Mouse (Mus musculus) midbrain, embryonic 13.5 days (tissue): ENCODE measurements around the gene Slc6a11. TPM values are rescaled to one million over a fixed set of nuclear protein-coding genes. Genes with fewer than 3 reads are reported as not detected.

Source experiments
- ATAC-seq: fragments of 200-750 bp; cut with Nextera tagmentation; 2 replicates; pipeline ENCODE4 v1.8.0; 2017; ENCODE audit warnings: mild to moderate bottlenecking, moderate TSS enrichment, moderate library complexity
- H3K27ac ChIP-seq: fragments of 300-500 bp; sonication (generic); 2 replicates; pipeline ENCODE4 v1.5.1; 2015; ENCODE audit warnings: inconsistent platforms, mild to moderate bottlenecking, moderate library complexity
- H3K27me3 ChIP-seq: fragments of 300-500 bp; sonication (generic); 2 replicates; pipeline ENCODE4 v1.6.1; 2015; ENCODE audit warnings: mild to moderate bottlenecking, inconsistent platforms
- H3K36me3 ChIP-seq: fragments of 300-500 bp; sonication (generic); 2 replicates; pipeline ENCODE4 v1.6.1; 2015; ENCODE audit warnings: mild to moderate bottlenecking, inconsistent platforms
- H3K4me1 ChIP-seq: fragments of 300-500 bp; sonication (generic); replicated peaks from 2 replicates; pipeline ENCODE4 v1.6.1; 2015; ENCODE audit warnings: inconsistent platforms
- H3K4me2 ChIP-seq: fragments of 300-500 bp; sonication (generic); replicated peaks from 2 replicates; pipeline ENCODE4 v1.6.1; 2015; ENCODE audit warnings: moderate library complexity, mild to moderate bottlenecking, inconsistent platforms
- H3K4me3 ChIP-seq: fragments of 300-500 bp; sonication (generic); replicated peaks from 2 replicates; pipeline ENCODE4 v1.5.1; 2015; ENCODE audit warnings: mild to moderate bottlenecking, inconsistent platforms
- H3K9ac ChIP-seq: fragments of 300-500 bp; sonication (generic); replicated peaks from 2 replicates; pipeline ENCODE4 v1.6.1; 2015; ENCODE audit warnings: mild to moderate bottlenecking, inconsistent platforms
- H3K9me3 ChIP-seq: fragments of 300-500 bp; sonication (generic); 2 replicates; pipeline ENCODE4 v1.6.1; 2016; ENCODE audit warnings: mild to moderate bottlenecking, inconsistent platforms
- WGBS: fragments of 180-500 bp; shearing (Covaris S2); methylation state at CpG from one replicate; pipeline ENCODE4 v1.1.7; 2015; 5-methylcytosine and 5-hydroxymethylcytosine counted together
- polyA plus RNA-seq: library from polyadenylated mRNA; unstranded; fragments of >200 nt; fragmentation: Nextera tagmentation; extraction: Ambion mirVana; gene quantifications from 2 replicates; pipeline ENCODE4 v1.2.1, GENCODE M21; 2015

Gene Slc6a11
- polyA plus RNA-seq, result 6.4 and 6.5 TPM in 2 replicates

DNA sequence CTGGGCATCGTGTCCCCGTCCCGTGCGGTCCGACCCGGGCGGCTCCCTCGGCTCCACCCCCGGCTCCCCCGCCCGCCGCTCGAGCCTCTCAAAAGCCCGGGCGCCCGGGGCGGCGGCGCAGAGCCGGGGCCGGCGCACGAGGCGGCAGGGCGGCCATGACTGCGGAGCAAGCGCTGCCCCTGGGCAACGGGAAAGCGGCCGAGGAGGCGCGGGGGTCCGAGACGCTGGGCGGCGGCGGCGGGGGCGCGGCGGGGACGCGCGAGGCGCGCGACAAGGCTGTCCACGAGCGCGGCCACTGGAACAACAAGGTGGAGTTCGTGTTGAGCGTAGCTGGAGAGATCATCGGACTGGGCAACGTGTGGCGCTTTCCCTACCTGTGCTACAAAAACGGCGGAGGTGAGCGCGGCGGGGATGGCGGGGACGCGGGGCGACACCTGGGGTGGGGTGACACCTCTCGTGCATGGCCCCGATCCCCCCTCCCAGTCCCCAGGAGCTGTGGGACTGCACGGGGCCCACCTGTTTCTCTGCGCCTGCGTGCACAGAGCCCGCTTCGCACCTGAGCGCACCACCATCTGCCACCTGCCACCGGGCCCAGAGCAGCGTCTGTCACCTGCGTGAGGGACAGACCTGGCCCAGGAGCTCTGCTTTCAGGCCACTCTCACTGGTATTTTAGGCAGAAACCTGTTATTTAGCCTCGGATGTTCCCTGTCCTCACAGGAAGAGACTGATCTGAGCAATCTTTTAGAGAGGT is at the start of gene Slc6a11:
Gene Slc6a11 (plus strand): TSS at position 120 of the 751 bp plus-strand sequence.
- peaks cover 12% of the 10 kb centered on the region for H3K4me1 ChIP-seq
- H3K27ac ChIP-seq, result no peak within 1 kb of the TSS
- peak within 1 kb of the TSS; percentile 56 for H3K4me3 ChIP-seq
- peak within 1 kb of the TSS; percentile 67 for H3K9ac ChIP-seq
- H3K36me3 ChIP-seq, result no peaks in the 10 kb centered on the region
- peak within 1 kb of the TSS; percentile 86 for H3K4me2 ChIP-seq
- 5% methylated on average over 50 of the region's 76 CpGs for WGBS
- H3K9me3 ChIP-seq, result no peaks in the 10 kb centered on the region
- H3K27me3 ChIP-seq, result peaks cover 73% of the 10 kb centered on the region
- peak; percentile 71 for ATAC-seq

DNA sequence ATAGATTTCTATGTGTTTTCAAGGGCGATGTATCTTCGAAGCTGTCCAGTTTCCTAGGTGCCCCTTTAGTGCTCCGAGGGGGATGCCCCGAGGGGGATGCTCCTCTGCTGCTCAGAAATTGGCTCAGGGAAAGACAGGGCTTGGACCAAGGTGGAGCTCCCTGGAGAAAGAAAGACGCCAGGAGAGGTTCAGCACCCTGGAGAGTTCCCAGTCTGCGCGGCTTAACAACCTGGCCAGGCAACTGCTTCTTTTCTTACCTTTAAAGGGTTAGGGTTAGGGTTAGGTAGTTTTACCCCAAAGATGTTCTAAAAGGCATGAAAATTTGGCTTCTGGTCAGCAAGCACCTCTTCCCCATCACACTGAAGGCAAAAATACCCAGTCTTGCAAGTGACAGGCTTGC is 43.9 kb upstream of the Slc6a11 start:
- Histone ChIP-seq H3K4me1 (peaks cover 3% of the 10 kb centered on the region), H3K27me3 (peaks cover 46% of the 10 kb centered on the region), H3K36me3 (no peaks in the 10 kb centered on the region), H3K27ac (no peak overlapping the region), H3K4me3 (no peak overlapping the region), H3K9ac (no peak overlapping the region), H3K9me3 (no peaks in the 10 kb centered on the region), H3K4me2 (no peak overlapping the region)
- ATAC-seq, result no peak
- WGBS, result 23% methylated on average over 7 of the region's 7 CpGs

DNA sequence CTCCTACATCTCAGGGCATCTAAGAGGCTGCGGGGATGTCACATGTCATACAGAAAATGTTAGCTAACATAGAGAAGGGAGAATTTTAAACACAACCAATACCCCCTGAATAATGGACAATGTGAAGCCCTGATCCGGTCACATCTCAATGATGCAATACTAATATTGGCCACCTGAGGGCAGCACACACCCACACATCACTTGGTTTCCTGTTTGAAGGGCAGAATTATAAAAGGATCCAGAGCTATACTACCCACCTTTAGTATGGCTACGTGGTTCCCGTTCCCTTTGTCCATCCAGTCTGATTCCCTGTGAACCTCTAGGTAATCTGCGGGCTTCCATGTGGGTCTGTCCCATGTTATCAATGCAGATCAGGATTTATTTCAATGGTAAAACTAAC is 41.4 kb upstream of the Slc6a11 start:
- Histone ChIP-seq H3K36me3 (no peaks in the 10 kb centered on the region), H3K9ac (no peak overlapping the region), H3K4me1 (peaks cover 23% of the 10 kb centered on the region), H3K4me3 (no peak overlapping the region), H3K4me2 (no peak overlapping the region), H3K9me3 (no peaks in the 10 kb centered on the region), H3K27me3 (peaks cover 48% of the 10 kb centered on the region), H3K27ac (no peak overlapping the region)
- ATAC-seq, result peak; percentile 60
- 12% methylated on average over 5 of the region's 5 CpGs for WGBS

DNA sequence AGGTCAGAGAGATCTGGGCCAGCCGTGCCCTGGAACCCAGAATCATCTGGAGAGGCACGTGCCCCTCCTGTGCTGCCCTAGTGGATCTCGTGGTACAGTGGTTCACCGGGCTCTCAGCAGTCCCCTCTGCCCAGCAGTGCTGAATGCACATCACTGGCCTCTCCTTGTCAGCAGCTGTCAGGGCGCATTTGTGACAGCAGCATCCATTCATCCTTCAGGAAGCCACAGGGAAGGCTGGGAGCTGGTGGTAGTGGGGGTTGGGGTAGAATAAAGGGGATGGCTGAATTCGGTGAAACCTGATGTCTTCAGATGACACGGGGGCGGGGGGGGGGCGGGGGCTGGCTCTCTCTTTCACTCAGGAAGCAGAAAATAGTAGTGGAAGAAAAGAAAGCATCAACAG is 38.8 kb upstream of the Slc6a11 start:
- no peak overlapping the region for H3K27ac ChIP-seq

DNA sequence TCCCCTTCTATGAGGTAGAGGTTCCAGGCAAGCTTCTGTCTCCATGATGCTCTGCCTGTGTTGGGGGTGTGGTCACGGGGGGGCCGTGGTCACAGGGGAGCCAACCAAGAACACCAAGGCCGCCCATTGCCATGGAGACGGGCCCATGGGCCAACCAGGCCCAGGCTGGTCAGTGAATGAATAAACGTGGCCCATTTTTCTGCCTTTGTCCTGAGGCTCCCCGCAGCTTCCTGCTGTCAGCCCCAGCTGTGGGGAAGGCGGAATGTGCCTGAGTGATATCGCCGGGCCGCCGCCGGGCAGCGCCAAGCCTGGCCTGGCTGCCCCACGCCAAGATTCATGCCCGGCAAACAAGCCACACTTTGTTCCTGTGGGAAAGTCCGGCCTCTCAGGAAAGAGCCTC is 36.8 kb upstream of the Slc6a11 start:
- H3K27ac ChIP-seq, result no peak overlapping the region
- peak; percentile 56 for ATAC-seq

More for the DNA sequence above, 38.8 kb upstream of the Slc6a11 start:
- H3K4me1 ChIP-seq, result peaks cover 27% of the 10 kb centered on the region
- 18% methylated on average over 9 of the region's 9 CpGs for WGBS
- no peak overlapping the region for H3K4me2 ChIP-seq
- H3K9ac ChIP-seq, result no peak overlapping the region
- H3K36me3 ChIP-seq, result no peaks in the 10 kb centered on the region
- peak; percentile 22; the same call in 1 of the 2 replicates for ATAC-seq
- H3K4me3 ChIP-seq, result no peak overlapping the region
- peaks cover 55% of the 10 kb centered on the region for H3K27me3 ChIP-seq
- no peaks in the 10 kb centered on the region for H3K9me3 ChIP-seq

DNA sequence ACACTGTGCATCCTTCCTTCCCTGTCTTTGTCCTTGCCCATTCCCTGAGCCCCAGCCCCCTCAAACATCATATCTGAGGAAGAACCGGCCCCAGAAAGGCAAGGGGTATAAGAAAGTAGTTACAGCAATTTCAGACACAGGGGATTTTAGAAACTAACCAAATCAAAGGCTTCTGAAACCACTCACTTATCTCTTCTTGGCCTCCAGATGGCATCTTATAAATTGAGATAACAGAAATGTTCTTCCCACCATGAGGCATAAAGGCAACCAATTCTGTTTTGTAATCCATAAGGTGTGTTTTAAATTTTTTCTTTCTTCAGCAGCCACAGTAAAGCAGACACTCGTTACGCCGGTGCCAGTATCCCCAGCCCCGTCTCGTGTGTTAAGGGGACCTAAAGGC is 34.5 kb upstream of the Slc6a11 start:
- Histone ChIP-seq H3K4me1 (peaks cover 27% of the 10 kb centered on the region), H3K27me3 (peaks cover 19% of the 10 kb centered on the region), H3K4me3 (no peak overlapping the region), H3K4me2 (no peak overlapping the region), H3K27ac (no peak overlapping the region), H3K9me3 (no peaks in the 10 kb centered on the region), H3K9ac (no peak overlapping the region), H3K36me3 (no peaks in the 10 kb centered on the region)
- ATAC-seq, result no peak
- WGBS, result 90% methylated on average over 6 of the region's 6 CpGs

More for the DNA sequence above, 36.8 kb upstream of the Slc6a11 start:
- H3K36me3 ChIP-seq, result no peaks in the 10 kb centered on the region
- no peak overlapping the region for H3K9ac ChIP-seq
- peaks cover 27% of the 10 kb centered on the region for H3K4me1 ChIP-seq
- WGBS, result 40% methylated on average over 16 of the region's 16 CpGs
- H3K4me3 ChIP-seq, result no peak overlapping the region
- peaks cover 35% of the 10 kb centered on the region for H3K27me3 ChIP-seq
- no peak overlapping the region for H3K4me2 ChIP-seq
- no peaks in the 10 kb centered on the region for H3K9me3 ChIP-seq

DNA sequence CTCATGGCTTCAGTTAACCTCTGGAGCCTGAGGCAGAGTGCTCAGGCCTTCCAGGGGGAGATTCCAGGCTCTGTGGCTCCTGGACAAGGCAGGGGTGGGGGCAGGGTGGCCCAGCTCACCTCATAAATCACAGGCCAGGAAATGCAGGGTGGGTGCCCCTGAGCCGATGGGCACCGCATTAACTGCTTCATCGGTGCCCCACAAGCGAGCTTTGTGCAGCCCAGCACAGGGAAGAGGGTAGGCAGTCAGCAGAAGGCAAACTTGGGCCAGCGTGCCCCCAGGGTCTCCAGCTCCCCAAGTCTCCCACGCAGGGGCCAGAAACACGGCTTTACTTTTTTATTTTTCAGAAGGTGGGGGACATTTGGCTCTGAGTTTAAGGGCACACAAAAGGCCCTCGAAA is 29.1 kb upstream of the Slc6a11 start:
- no peaks in the 10 kb centered on the region for H3K9me3 ChIP-seq
- H3K27ac ChIP-seq, result no peak overlapping the region
- no peak for ATAC-seq
- no peak overlapping the region for H3K4me3 ChIP-seq
- peaks cover 7% of the 10 kb centered on the region; the same call in 1 of the 2 replicates for H3K4me1 ChIP-seq
- H3K27me3 ChIP-seq, result peaks cover 6% of the 10 kb centered on the region
- H3K9ac ChIP-seq, result no peak overlapping the region
- H3K36me3 ChIP-seq, result no peaks in the 10 kb centered on the region
- WGBS, result 85% methylated on average over 8 of the region's 8 CpGs
- H3K4me2 ChIP-seq, result no peak overlapping the region

DNA sequence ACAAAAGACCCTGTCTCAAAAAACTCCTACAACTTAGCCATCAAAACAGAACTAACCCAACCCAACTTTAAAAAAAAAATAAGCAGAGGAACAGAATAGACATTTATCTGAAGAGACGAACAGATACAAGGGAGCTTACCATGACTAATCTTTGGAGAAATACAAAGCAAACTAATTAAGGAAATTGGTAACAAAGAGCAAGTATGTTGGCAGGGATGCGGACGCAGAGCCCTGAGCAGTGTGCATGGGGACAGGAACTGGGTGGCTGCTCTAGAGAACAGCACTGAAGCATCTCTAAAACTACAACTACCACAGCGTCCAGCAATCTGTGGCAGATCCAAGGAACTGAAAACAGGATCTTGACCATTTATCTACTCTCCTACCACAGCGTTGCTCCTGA is 11.5 kb upstream of the Slc6a11 start:
- H3K4me1 ChIP-seq, result no peaks in the 10 kb centered on the region
- no peaks in the 10 kb centered on the region for H3K9me3 ChIP-seq
- no peak for ATAC-seq
- H3K4me3 ChIP-seq, result no peak overlapping the region
- no peaks in the 10 kb centered on the region for H3K36me3 ChIP-seq
- no peak overlapping the region for H3K4me2 ChIP-seq
- no peaks in the 10 kb centered on the region for H3K27me3 ChIP-seq
- 56% methylated on average over 5 of the region's 5 CpGs for whole genome bisulfite sequencing
- no peak overlapping the region for H3K27ac ChIP-seq
- H3K9ac ChIP-seq, result no peak overlapping the region

DNA sequence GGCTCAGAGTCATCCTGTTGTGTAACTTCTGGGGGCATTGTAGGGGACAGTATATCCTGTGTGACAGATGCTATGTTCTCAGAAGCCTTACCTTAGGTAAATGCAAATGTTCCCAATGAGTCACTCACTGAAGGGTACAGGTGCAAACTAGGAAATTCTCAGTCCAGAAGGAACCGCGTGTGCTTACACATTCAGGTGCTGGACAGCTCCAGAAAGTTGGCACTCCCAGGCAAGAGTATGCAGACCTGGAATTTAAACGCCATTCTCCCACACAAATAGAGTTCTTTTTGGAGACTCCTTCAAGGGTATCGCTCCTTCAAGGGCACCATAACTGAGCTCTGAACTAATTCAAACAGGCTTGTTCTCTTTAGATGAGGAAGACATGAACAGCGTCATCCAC is 5.5 kb upstream of the Slc6a11 start:
- H3K27me3 ChIP-seq, result peaks cover 35% of the 10 kb centered on the region
- H3K36me3 ChIP-seq, result no peaks in the 10 kb centered on the region
- H3K9me3 ChIP-seq, result no peaks in the 10 kb centered on the region
- H3K4me2 ChIP-seq, result no peak overlapping the region
- no peak overlapping the region for H3K27ac ChIP-seq
- no peak overlapping the region for H3K4me3 ChIP-seq
- no peaks in the 10 kb centered on the region for H3K4me1 ChIP-seq
- 73% methylated on average over 5 of the region's 5 CpGs for WGBS
- H3K9ac ChIP-seq, result no peak overlapping the region
- ATAC-seq, result no peak

DNA sequence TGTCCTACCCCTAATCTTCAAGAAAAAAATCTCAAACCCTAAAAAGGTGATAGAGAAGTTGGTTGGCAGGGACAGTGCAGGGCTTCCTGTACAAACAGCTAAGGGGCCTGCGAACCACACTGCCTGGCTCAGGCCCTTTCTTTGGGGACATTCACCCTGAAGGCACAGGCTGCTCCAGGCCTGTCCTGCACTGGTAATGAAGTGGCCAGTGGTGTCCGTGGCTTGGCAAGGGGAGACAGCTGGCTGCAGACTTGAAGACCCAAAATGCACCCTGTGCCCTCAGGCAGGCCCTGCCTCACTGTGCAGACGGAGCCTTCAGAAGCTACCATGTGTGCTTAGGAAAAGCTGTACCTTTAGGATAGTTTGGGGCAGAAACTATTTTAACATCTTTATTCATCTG is 1.4 kb downstream of the Slc6a11 start:
- no peak overlapping the region for H3K4me3 ChIP-seq
- WGBS, result 78% methylated on average over 3 of the region's 3 CpGs
- H3K36me3 ChIP-seq, result no peaks in the 10 kb centered on the region
- H3K4me2 ChIP-seq, result 0 out of 2 replicates have a peak overlapping the region, but pooled peaks have one; percentile 9
- H3K9me3 ChIP-seq, result no peaks in the 10 kb centered on the region
- ATAC-seq, result no peak
- peaks cover 12% of the 10 kb centered on the region for H3K4me1 ChIP-seq
- no peak overlapping the region for H3K9ac ChIP-seq
- no peak overlapping the region for H3K27ac ChIP-seq
- H3K27me3 ChIP-seq, result peaks cover 69% of the 10 kb centered on the region

DNA sequence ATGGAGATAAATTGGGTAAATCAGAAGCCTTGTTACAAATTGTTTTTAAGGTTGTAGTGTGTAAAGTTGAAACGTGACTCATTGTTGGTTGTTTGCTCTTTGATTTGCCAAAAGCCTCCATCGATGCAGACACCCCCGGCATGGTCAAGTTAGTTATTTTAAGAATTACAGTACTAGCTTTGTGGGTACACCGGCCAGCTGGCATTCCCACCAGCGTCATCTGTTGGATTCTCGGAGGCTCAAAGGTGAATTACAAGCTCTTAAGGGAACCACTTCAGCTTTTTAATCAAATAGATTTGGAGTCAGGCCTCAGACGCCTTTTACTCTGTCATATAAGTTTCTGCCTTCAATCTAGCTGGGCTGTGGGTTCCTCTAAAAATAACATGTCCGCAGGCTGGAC is 1.9 kb downstream of the Slc6a11 start:
- Histone ChIP-seq H3K4me2 (no peak overlapping the region), H3K9me3 (no peaks in the 10 kb centered on the region), H3K27ac (no peak overlapping the region), H3K36me3 (no peaks in the 10 kb centered on the region), H3K4me3 (no peak overlapping the region), H3K9ac (no peak overlapping the region), H3K4me1 (peaks cover 12% of the 10 kb centered on the region), H3K27me3 (peaks cover 69% of the 10 kb centered on the region)
- whole genome bisulfite sequencing, result 84% methylated on average over 8 of the region's 8 CpGs
- ATAC-seq, result no peak

DNA sequence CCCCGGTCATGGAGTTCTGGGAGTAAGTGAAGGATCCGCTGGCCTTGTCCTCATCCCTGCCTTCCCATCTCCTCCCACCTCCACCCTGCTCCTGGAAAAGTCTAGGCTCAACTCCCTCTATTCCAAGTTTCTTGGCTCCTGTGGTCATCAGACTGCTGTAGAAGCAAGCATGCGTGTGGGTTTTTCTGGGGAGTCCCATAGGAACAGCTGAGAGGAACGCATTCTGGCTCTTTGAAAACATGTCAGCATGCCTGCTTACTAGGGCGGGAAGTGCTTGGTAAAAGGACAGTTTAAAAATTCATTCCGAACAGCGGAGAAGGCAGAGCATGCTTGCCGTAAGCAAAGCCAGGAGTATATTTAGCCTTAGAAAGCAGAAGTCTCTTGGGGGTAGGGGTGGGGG is 7.9 kb downstream of the Slc6a11 start:
- H3K9me3 ChIP-seq, result peaks cover 9% of the 10 kb centered on the region
- no peak overlapping the region for H3K4me3 ChIP-seq
- peaks cover 21% of the 10 kb centered on the region for H3K27me3 ChIP-seq
- no peak overlapping the region for H3K9ac ChIP-seq
- peaks cover 8% of the 10 kb centered on the region for H3K4me1 ChIP-seq
- no peaks in the 10 kb centered on the region for H3K36me3 ChIP-seq
- no peak overlapping the region for H3K4me2 ChIP-seq
- H3K27ac ChIP-seq, result no peak overlapping the region
- 85% methylated on average over 8 of the region's 8 CpGs for WGBS
- no peak for ATAC-seq

DNA sequence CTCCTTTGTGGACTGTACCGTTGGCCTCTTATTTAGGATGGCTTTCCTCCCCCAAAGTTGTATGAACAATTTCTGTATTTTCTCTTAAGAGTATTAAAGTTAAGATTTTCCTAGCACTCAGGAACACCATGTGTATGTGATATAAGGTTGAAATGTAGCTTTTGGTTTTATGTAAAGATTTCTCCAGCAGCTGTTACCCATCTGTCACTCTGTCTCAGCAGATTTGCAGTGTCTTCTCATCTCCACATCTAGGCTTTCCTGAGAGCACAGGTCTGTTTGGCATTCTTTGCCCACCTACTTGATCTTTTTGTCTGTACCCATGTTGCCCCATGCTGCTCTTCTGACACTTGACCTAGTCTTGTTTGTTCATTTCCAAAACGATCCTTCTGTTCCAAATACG is 10.4 kb downstream of the Slc6a11 start:
- Histone ChIP-seq H3K9ac (no peak overlapping the region), H3K4me1 (peaks cover 15% of the 10 kb centered on the region), H3K4me2 (no peak overlapping the region), H3K27ac (no peak overlapping the region), H3K9me3 (peaks cover 9% of the 10 kb centered on the region), H3K36me3 (no peaks in the 10 kb centered on the region), H3K27me3 (peaks cover 36% of the 10 kb centered on the region), H3K4me3 (no peak overlapping the region)
- no peak for ATAC-seq
- WGBS, result 83% methylated on average over 3 of the region's 3 CpGs
